Mouse (Mus musculus): ENCODE results near the gene Gcsh. TPM values are rescaled to one million over a fixed set of nuclear protein-coding genes. Genes with fewer than 3 reads are reported as not detected.

Gcsh gene
- polyA plus RNA-seq, 1 experiment from 2014 or later: 86.5 TPM

DNA sequence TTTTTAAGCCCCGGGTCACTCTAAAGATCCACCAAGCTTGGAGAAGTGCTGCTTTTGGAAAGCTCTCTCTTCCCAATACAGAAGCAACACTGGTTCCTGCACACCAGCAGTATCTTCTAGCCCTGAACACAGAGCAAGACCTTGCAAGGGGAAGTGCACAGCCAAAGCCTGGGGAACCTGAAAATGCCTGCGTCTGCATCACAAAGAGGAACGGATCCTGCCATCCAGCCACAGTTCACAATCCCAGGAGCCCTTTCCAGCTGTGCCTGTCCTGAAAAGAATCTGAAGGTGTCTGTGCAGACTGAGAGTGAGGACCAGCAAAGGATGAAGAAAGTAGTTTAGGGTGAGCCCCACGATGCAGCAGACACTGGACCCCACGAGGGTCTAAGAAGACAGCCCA lies 18.3 kb downstream of the Gcsh start:
- H3K4me3 ChIP-seq (replicated peaks): no peak overlapping the region
- no peak overlapping the region for H3K9ac ChIP-seq
- no peaks in the 10 kb centered on the region for H3K9me3 ChIP-seq (replicated peaks)
- 23% methylated on average over 5 of the region's 5 CpGs for WGBS
- no peak overlapping the region for H3K4me2 ChIP-seq (replicated peaks)
- no peak for ATAC-seq (ENCODE audit: insufficient number of reproducible peaks, low FRiP score, low TSS enrichment, low read depth)
- no peaks in the 10 kb centered on the region for H3K27me3 ChIP-seq
- H3K27ac ChIP-seq (replicated peaks): no peak overlapping the region
- peaks cover 15% of the 10 kb centered on the region for H3K4me1 ChIP-seq
- H3K36me3 ChIP-seq: no peaks in the 10 kb centered on the region

DNA sequence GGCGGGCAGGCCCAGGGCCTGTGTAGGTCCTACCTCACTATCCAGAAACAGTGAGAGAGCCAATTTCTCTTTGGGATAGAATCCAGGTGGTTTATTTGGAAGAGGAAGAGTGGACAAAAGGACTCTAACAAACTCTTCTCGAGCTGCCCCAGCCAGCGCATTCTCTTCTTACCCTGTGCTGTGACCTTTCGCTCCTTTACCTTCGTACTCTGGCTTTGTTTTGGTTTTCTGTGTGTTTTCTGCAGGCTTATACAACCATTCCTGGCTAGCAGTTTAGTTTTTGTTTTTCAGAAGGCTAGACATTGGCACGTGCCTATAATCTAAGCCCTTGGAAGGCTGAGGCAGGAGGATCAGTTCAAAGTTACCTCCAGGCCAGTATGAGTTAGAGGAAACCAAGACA lies 23.8 kb downstream of the Gcsh start:
- Histone ChIP-seq H3K36me3 (no peaks in the 10 kb centered on the region), H3K4me1 (no peaks in the 10 kb centered on the region), H3K4me3 (replicated peaks) (no peak overlapping the region), H3K9me3 (replicated peaks) (no peaks in the 10 kb centered on the region), H3K4me2 (replicated peaks) (no peak overlapping the region), H3K27me3 (no peaks in the 10 kb centered on the region), H3K9ac (no peak overlapping the region), H3K27ac (replicated peaks) (no peak overlapping the region)
- 81% methylated on average over 6 of the region's 6 CpGs for WGBS
- ATAC-seq (ENCODE audit: insufficient number of reproducible peaks, low FRiP score, low TSS enrichment, low read depth): no peak

DNA sequence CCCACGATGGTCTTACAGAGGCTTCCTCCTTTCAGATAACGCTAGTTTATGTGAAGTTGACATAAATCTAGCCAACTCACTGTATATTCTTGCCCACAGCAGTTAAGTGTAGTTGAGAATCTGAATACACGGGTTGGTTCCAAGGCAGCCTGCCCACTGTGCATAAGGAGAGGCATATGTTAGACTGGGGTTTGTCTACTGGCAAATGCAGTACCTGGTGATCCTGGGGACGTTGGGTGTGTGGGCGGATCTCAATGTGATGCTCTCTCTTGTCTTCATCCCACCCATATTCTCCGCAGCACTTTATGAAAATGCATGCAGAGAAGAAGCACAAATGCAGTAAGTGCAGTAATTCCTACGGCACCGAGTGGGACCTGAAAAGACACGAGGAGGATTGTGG lies 38.9 kb downstream of the Gcsh start:
- ATAC-seq (ENCODE audit: insufficient number of reproducible peaks, low FRiP score, low TSS enrichment, low read depth): no peak
- Histone ChIP-seq H3K4me1 (peaks cover 5% of the 10 kb centered on the region; the same call in 1 of the 2 replicates), H3K27me3 (no peaks in the 10 kb centered on the region), H3K36me3 (peaks cover 59% of the 10 kb centered on the region), H3K9me3 (replicated peaks) (no peaks in the 10 kb centered on the region), H3K9ac (no peak overlapping the region), H3K4me3 (replicated peaks) (no peak overlapping the region), H3K4me2 (replicated peaks) (no peak overlapping the region), H3K27ac (replicated peaks) (no peak overlapping the region)
- WGBS: 92% methylated on average over 9 of the region's 9 CpGs

DNA sequence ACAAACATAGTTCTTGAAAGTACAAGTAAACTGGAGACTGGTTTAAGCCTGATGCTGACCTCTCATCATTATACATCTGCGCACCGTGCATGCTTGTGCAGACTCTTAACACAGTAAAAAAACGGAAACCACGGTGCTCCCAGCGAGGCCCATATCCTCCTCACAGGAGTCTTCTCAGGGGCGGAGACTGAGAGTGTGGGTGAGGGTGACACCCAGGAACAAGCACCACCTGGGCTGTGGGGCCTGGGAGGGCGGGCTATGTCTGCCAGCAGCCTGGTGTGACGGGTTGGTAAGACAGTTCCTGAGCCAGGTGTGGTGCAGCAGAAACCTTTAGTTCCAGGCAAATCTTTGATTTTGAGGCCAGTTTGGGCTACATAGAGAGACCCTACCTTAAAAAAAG lies 40.9 kb downstream of the Gcsh start:
- no peak overlapping the region for H3K9ac ChIP-seq
- no peak overlapping the region for H3K4me2 ChIP-seq (replicated peaks)
- peaks cover 46% of the 10 kb centered on the region for H3K36me3 ChIP-seq
- WGBS: 85% methylated on average over 8 of the region's 8 CpGs
- peaks cover 5% of the 10 kb centered on the region; the same call in 1 of the 2 replicates for H3K4me1 ChIP-seq
- no peak overlapping the region for H3K27ac ChIP-seq (replicated peaks)
- no peak overlapping the region for H3K4me3 ChIP-seq (replicated peaks)
- ATAC-seq (ENCODE audit: insufficient number of reproducible peaks, low FRiP score, low TSS enrichment, low read depth): no peak
- no peaks in the 10 kb centered on the region for H3K9me3 ChIP-seq (replicated peaks)
- no peaks in the 10 kb centered on the region for H3K27me3 ChIP-seq

DNA sequence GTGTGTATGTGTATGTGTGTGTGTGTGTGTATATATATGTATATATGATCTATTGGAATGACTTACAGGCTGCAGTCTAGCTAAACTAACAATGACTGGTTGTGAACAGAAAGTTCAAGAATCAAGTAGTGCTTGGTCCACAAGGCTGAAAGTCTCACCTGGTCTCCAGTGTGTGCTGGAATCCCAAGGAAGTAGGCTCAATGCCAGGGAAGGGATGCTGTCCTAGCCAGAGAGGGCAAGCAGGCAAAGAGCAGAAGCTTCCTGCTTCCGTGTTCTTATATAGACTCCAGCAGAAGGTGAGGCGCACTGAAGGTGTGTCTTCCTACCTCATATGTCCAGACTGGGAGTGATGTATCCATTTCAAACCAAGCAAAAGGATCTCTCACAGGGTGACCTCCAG lies 41.6 kb downstream of the Gcsh start:
- peaks cover 40% of the 10 kb centered on the region for H3K36me3 ChIP-seq
- no peaks in the 10 kb centered on the region for H3K9me3 ChIP-seq (replicated peaks)
- peaks cover 5% of the 10 kb centered on the region; the same call in 1 of the 2 replicates for H3K4me1 ChIP-seq
- WGBS: 90% methylated on average over 2 of the region's 2 CpGs
- no peaks in the 10 kb centered on the region for H3K27me3 ChIP-seq
- no peak overlapping the region for H3K9ac ChIP-seq
- H3K4me2 ChIP-seq (replicated peaks): no peak overlapping the region
- no peak for ATAC-seq (ENCODE audit: insufficient number of reproducible peaks, low FRiP score, low TSS enrichment, low read depth)
- H3K4me3 ChIP-seq (replicated peaks): no peak overlapping the region
- no peak overlapping the region for H3K27ac ChIP-seq (replicated peaks)

DNA sequence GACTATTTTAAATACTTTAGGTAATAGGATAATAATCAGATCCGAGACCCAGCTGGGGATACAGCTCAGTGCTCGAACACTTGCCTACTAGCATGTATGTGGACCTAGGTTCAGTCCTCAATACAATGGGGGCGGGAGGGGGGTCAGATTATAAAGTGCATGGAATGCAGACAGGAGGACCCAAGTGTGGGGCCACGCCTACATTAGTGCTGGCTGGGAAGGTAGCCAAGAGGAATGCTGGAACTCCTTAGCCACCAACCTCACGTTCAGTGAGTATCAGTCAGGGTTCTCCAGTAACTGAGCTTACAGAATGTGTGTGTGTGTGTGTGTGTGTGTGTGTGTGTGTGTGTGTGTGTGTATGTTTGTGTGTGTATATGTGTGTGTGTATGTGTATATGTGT lies 42.0 kb downstream of the Gcsh start:
- Histone ChIP-seq H3K4me1 (peaks cover 5% of the 10 kb centered on the region; the same call in 1 of the 2 replicates), H3K4me2 (replicated peaks) (no peak overlapping the region), H3K27ac (replicated peaks) (no peak overlapping the region), H3K36me3 (peaks cover 35% of the 10 kb centered on the region), H3K9ac (no peak overlapping the region), H3K9me3 (replicated peaks) (no peaks in the 10 kb centered on the region), H3K4me3 (replicated peaks) (no peak overlapping the region), H3K27me3 (no peaks in the 10 kb centered on the region)
- 44% methylated on average over 5 of the region's 5 CpGs for WGBS
- no peak for ATAC-seq (ENCODE audit: insufficient number of reproducible peaks, low FRiP score, low TSS enrichment, low read depth)

DNA sequence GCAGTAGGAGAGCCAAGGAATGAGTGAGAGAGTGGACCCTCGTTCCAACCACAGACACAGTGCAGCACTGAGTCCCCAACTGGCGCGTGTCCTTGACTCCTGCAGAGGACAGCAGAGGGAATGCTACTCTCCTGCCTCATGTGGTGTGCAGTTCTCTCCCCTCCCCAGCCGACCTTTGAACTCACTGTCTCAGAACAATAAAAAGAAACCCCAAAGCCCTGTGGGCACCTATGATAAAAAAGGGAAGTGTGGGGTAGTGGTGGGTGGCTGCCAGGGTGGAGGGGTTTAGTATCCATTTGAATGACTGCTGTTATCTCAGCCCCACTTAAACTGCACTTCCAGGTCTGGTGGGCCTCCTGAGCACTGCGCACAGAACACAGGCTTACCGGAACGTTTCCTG lies 45.7 kb downstream of the Gcsh start:
- Histone ChIP-seq H3K4me1 (peaks cover 18% of the 10 kb centered on the region), H3K27ac (replicated peaks) (no peak overlapping the region), H3K4me2 (replicated peaks) (no peak overlapping the region), H3K27me3 (no peaks in the 10 kb centered on the region), H3K9ac (no peak overlapping the region), H3K9me3 (replicated peaks) (no peaks in the 10 kb centered on the region), H3K36me3 (no peaks in the 10 kb centered on the region), H3K4me3 (replicated peaks) (no peak overlapping the region)
- ATAC-seq (ENCODE audit: insufficient number of reproducible peaks, low FRiP score, low TSS enrichment, low read depth): no peak
- WGBS: 85% methylated on average over 7 of the region's 7 CpGs

DNA sequence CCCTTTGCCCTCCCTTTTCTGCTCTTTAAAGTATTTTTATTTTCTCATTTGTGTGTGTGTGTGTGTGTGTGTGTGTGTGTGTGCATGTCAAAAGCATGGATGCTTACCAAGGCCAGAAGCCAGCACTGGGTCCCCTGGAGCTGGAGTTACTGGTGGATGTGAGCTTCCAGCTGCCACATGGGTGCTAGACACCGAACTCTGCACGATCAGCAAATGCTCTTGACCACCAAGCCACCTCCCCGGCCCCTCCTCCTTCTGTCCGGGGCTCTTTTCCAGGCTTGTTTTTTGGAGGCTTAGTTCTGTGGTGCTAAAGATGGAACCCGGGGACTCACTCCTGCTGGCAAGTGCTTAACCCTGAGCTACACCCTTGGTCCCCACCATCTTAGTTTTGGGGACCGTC lies 46.5 kb downstream of the Gcsh start:
- no peak for ATAC-seq (ENCODE audit: insufficient number of reproducible peaks, low FRiP score, low TSS enrichment, low read depth)
- WGBS: 87% methylated on average over 6 of the region's 6 CpGs
- no peak overlapping the region for H3K27ac ChIP-seq (replicated peaks)
- peaks cover 18% of the 10 kb centered on the region for H3K4me1 ChIP-seq
- H3K9ac ChIP-seq: no peak overlapping the region
- no peaks in the 10 kb centered on the region for H3K27me3 ChIP-seq
- no peak overlapping the region for H3K4me2 ChIP-seq (replicated peaks)
- no peaks in the 10 kb centered on the region for H3K9me3 ChIP-seq (replicated peaks)
- no peak overlapping the region for H3K4me3 ChIP-seq (replicated peaks)
- H3K36me3 ChIP-seq: no peaks in the 10 kb centered on the region

DNA sequence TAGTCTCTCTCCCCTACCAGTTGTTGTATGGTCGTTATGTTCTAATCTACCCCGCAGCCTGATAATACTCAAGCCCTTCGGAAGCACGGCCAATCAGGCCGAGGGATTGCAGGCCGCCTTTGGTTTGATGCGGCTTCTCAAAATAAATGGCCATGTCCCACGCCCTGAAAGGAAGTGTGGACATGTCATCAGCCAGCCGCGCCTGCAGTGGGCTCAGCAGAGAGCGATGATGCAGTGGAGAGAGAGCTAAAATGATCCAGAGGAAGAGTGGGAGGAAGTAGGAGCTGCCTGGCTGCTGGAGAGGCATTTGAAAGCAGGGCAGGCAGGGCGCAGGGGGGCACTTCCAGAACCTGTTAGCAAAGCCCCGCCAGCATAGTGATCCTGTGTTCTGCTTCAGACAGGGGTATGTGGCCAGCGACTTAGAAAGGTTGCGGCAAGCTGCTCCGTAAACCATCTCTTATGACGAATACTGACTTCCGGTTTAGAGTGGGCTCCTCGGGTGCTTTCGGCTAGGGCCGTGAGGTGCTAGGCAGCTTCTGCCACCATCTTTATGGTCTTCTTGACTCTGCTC lies 47.0 kb downstream of the Gcsh start:
- Histone ChIP-seq H3K4me1 (peaks cover 17% of the 10 kb centered on the region), H3K9ac (no peak overlapping the region), H3K9me3 (replicated peaks) (no peaks in the 10 kb centered on the region), H3K36me3 (no peaks in the 10 kb centered on the region), H3K4me3 (replicated peaks) (no peak overlapping the region), H3K27ac (replicated peaks) (no peak overlapping the region), H3K4me2 (replicated peaks) (no peak overlapping the region), H3K27me3 (no peaks in the 10 kb centered on the region)
- no peak for ATAC-seq (ENCODE audit: insufficient number of reproducible peaks, low FRiP score, low TSS enrichment, low read depth)
- WGBS: 79% methylated on average over 21 of the region's 21 CpGs

DNA sequence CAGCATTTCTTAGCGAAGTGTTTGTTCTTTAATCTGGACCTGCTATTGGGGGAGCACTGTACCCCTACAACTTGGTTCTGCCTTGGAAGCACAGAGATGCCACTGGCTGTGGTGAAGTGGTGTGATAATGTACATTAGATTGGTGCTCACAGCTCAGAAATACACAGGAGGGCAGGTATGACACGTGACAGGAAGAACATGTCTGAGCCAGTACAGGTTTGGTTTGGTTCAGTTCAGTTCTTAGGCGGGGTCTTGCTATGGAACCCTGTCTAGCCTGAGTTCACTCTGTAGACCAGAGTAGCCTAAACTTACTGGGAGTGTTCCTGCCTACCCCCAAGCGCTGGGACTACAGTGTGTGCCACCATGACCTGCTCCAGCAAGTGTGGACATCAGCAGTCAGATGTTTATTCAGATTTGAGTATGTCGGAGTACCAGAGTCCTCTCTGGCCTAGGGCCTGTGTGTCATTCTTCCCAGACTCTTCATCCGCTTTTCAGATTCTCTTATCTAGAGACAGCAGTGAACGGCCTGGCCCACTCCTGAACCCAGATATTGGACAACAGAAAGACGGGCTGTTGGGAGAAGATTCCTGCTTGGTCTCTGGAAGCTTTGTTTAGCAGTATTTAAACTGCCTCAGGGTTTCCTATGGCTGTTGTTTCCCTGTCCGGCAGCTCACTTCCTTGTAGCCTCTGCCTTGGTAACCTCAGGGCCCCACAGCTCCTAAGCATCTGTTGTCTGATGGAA lies 48.0 kb downstream of the Gcsh start:
- Histone ChIP-seq H3K27ac (replicated peaks) (no peak overlapping the region), H3K27me3 (no peaks in the 10 kb centered on the region), H3K36me3 (no peaks in the 10 kb centered on the region), H3K4me1 (peaks cover 13% of the 10 kb centered on the region), H3K4me2 (replicated peaks) (no peak overlapping the region), H3K9me3 (replicated peaks) (no peaks in the 10 kb centered on the region), H3K4me3 (replicated peaks) (no peak overlapping the region), H3K9ac (no peak overlapping the region)
- no peak for ATAC-seq (ENCODE audit: insufficient number of reproducible peaks, low FRiP score, low TSS enrichment, low read depth)
- 74% methylated on average over 9 of the region's 9 CpGs for WGBS

DNA sequence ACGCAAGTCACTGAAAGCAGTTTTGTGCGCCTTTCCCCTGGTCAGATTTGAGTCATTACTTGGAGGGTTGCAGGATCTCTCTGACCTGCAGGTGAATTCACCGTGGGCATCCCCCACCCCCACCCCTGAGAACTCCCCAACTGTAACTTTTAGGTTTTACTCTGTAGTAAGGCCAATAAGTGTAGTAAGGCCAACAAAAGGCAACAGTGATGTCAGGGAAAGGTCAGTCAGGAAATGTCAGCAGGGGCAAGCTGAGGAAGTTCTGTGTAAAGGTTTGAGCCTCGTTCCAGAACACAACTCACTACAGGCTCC lies 49.0 kb downstream of the Gcsh start:
- Histone ChIP-seq H3K9me3 (replicated peaks) (no peaks in the 10 kb centered on the region), H3K27ac (replicated peaks) (no peak overlapping the region), H3K36me3 (no peaks in the 10 kb centered on the region), H3K27me3 (no peaks in the 10 kb centered on the region), H3K4me1 (peaks cover 13% of the 10 kb centered on the region), H3K4me2 (replicated peaks) (peak overlapping the region; percentile 96), H3K4me3 (replicated peaks) (peak overlapping the region; percentile 95), H3K9ac (peak overlapping the region; percentile 2; the same call in 1 of the 2 replicates)
- no peak for ATAC-seq (ENCODE audit: insufficient number of reproducible peaks, low FRiP score, low TSS enrichment, low read depth)
- WGBS: 9% methylated on average over 4 of the region's 4 CpGs
